In genomic region chr1:39651241-39651548, GRCm38 (mm10) we compare ENCODE assay signal across 8 mouse cellular contexts. TPM values are rescaled to one million over a fixed set of nuclear protein-coding genes. Genes with fewer than 3 reads are reported as not detected.
A peak's percentile ranks its signal among the peaks of the same experiment; 100 is the strongest.
DNase-seq lines count a peak whose midpoint lies in the region; ATAC-seq lines count a peak whose summit lies in the region.

Creg2 (minus strand) TSS chr1:39651474.

- no peak for ATAC-seq in embryonic facial prominence, embryonic 11.5 days (replicated peaks; ENCODE audit: insufficient number of reproducible peaks, low FRiP score, low TSS enrichment, low read depth)
- no peak for ATAC-seq in intestine, embryonic 15.5 days

- H3K79me2 ChIP-seq in macrophage (ENCODE audit: inconsistent target), result no peaks in the 10 kb centered on the region

- H3K9ac ChIP-seq in embryonic facial prominence, embryonic 11.5 days (replicated peaks; ENCODE audit: low read length), result peak within 1 kb of the TSS; percentile 41
- H3K9ac ChIP-seq in intestine, embryonic 15.5 days, result peak within 1 kb of the TSS; percentile 38

- peak; percentile 71 to 83 for DNase-seq in layer of hippocampus, adult 18-20 months (ENCODE audit: low spot score in 2 of 2)
- DNase-seq in layer of hippocampus, adult 9-11 months, result no peak
- DNase-seq in embryonic facial prominence, embryonic 11.5 days (ENCODE audit: low spot score), result no peak
- no peak for DNase-seq in thymus, postnatal 36 days
- DNase-seq in frontal cortex, postnatal 25 days (ENCODE audit: low spot score in 2 of 2), result no peak
- no peak for DNase-seq in embryo, embryonic 10 days (ENCODE audit: low spot score)

- H3K27ac ChIP-seq in embryonic facial prominence, embryonic 11.5 days (replicated peaks; ENCODE audit: low read depth, low read length), result no peak within 1 kb of the TSS
- H3K27ac ChIP-seq in intestine, embryonic 15.5 days, result no peak within 1 kb of the TSS
- H3K27ac ChIP-seq in macrophage, result no peak within 1 kb of the TSS

- 42% methylated on average over 9 of the region's 9 CpGs for WGBS in embryonic facial prominence, embryonic 11.5 days
- 37% methylated on average over 9 of the region's 9 CpGs for WGBS in intestine, embryonic 15.5 days
- 46% methylated on average over 8 of the region's 9 CpGs for WGBS in macrophage (ENCODE audit: missing documents)

- peak within 1 kb of the TSS; percentile 96 for H3K4me2 ChIP-seq in embryonic facial prominence, embryonic 11.5 days (ENCODE audit: low read depth, low read length)
- H3K4me2 ChIP-seq in intestine, embryonic 15.5 days (replicated peaks), result peak within 1 kb of the TSS; percentile 99

- no peaks in the 10 kb centered on the region for H3K36me3 ChIP-seq in embryonic facial prominence, embryonic 11.5 days (replicated peaks; ENCODE audit: control insufficient read depth, insufficient read depth, low read depth, low read length)
- H3K36me3 ChIP-seq in intestine, embryonic 15.5 days, result no peaks in the 10 kb centered on the region
- no peaks in the 10 kb centered on the region for H3K36me3 ChIP-seq in macrophage (ENCODE audit: inconsistent target)

- H3K4me3 ChIP-seq in embryonic facial prominence, embryonic 11.5 days (ENCODE audit: low read depth, low read length), result peak within 1 kb of the TSS; percentile 51
- peak within 1 kb of the TSS; percentile 46 for H3K4me3 ChIP-seq in intestine, embryonic 15.5 days (replicated peaks)
- H3K4me3 ChIP-seq in macrophage (ENCODE audit: inconsistent target), result peak within 1 kb of the TSS; percentile 40

- no peaks in the 10 kb centered on the region for H3K9me3 ChIP-seq in embryonic facial prominence, embryonic 11.5 days (replicated peaks; ENCODE audit: control insufficient read depth, low read length)
- no peaks in the 10 kb centered on the region for H3K9me3 ChIP-seq in intestine, embryonic 15.5 days

- H3K27me3 ChIP-seq in embryonic facial prominence, embryonic 11.5 days (ENCODE audit: control insufficient read depth, insufficient read depth, low read length), result peaks cover 25% of the 10 kb centered on the region
- H3K27me3 ChIP-seq in intestine, embryonic 15.5 days (replicated peaks), result peaks cover 23% of the 10 kb centered on the region

- H3K4me1 ChIP-seq in embryonic facial prominence, embryonic 11.5 days (ENCODE audit: control insufficient read depth, insufficient read depth, low read length), result peaks cover 5% of the 10 kb centered on the region; the same call in 1 of the 2 replicates
- peaks cover 16% of the 10 kb centered on the region for H3K4me1 ChIP-seq in intestine, embryonic 15.5 days (replicated peaks)

RNA-seq across cellular contexts. Expression of gene Creg2, which starts in this region (rescaled TPM):
- 100 to 1,000 TPM; 104 to 105 TPM for total RNA-seq in layer of hippocampus, adult 18-20 months (2021)
- polyA plus RNA-seq in embryonic facial prominence, embryonic 11.5 days (2014; fragmentation: Nextera tagmentation; extraction: Ambion mirVana), result 0.07 and 0.22 TPM in 2 replicates
- 0.37 and 0.39 TPM in 2 replicates for polyA plus RNA-seq in intestine, embryonic 15.5 days (2015; fragmentation: Nextera tagmentation; extraction: Ambion mirVana)
- 1 to 10 TPM in 8 of 26 experiments, under 1 TPM in 18; 0.18 to 2.2 (median 0.68) TPM for total RNA-seq in macrophage (2018; cell fraction: chromatin; rRNA removed)
- 1 to 10 TPM; 2.3 to 5.3 (median 3.8) TPM for total RNA-seq in macrophage (2018; cell fraction: cytosol; rRNA removed)
- total RNA-seq in macrophage (2018; cell fraction: nucleus; rRNA removed), result 1 to 10 TPM in 24 of 26 experiments, under 1 TPM in 2; 0.41 to 5.3 (median 2.3) TPM
- 2.5 to 4.1 TPM (median 2.7 TPM) in 3 replicates for polyA plus RNA-seq in macrophage (2018)

Comparison
In these comparisons a context has a peak if more than half of its experiments do, and no peak if none do; other contexts are left out.
1. DNase-seq: peak in layer of hippocampus, adult 18-20 months (2 of 2); none in layer of hippocampus, adult 9-11 months (single experiment), embryonic facial prominence, embryonic 11.5 days (single experiment), thymus, postnatal 36 days (0 of 2), frontal cortex, postnatal 25 days (0 of 2) and embryo, embryonic 10 days (single experiment).
2. Peak in every context shown above with its lines, with median percentiles within 50 percentile points of each other: H3K4me3 ChIP-seq.